Mouse (Mus musculus) liver, embryonic 12.5 days (tissue): ENCODE data around the gene Hjurp. TPM values are rescaled to one million over a fixed set of nuclear protein-coding genes. Genes with fewer than 3 reads are reported as not detected.

Source experiments
- ATAC-seq: fragments of 200-750 bp; cut with Nextera tagmentation; 2 replicates; pipeline ENCODE4 v1.8.0; 2017; ENCODE audit warnings: moderate number of reproducible peaks, mild to moderate bottlenecking, moderate library complexity
- H3K27ac ChIP-seq: fragments of 300-500 bp; sonication (generic); 2 replicates; pipeline ENCODE4 v1.5.1; 2016; ENCODE audit warnings: mild to moderate bottlenecking
- H3K27me3 ChIP-seq: fragments of 300-500 bp; sonication (generic); replicated peaks from 2 replicates; pipeline ENCODE4 v1.6.1; 2016; ENCODE audit warnings: mild to moderate bottlenecking, moderate library complexity
- H3K36me3 ChIP-seq: fragments of 300-500 bp; sonication (generic); 2 replicates; pipeline ENCODE4 v1.6.1; 2016; ENCODE audit warnings: mild to moderate bottlenecking, moderate library complexity
- H3K4me1 ChIP-seq: fragments of 300-500 bp; sonication (generic); 2 replicates; pipeline ENCODE4 v1.6.1; 2016
- H3K4me2 ChIP-seq: fragments of 300-500 bp; sonication (generic); 2 replicates; pipeline ENCODE4 v1.6.1; 2016; ENCODE audit warnings: mild to moderate bottlenecking, moderate library complexity
- H3K4me3 ChIP-seq: fragments of 300-500 bp; sonication (generic); 2 replicates; pipeline ENCODE4 v1.5.1; 2016; ENCODE audit warnings: mild to moderate bottlenecking, moderate library complexity
- H3K9ac ChIP-seq: fragments of 300-500 bp; sonication (generic); 2 replicates; pipeline ENCODE4 v1.6.1; 2016; ENCODE audit warnings: mild to moderate bottlenecking, moderate library complexity
- H3K9me3 ChIP-seq: fragments of 300-500 bp; sonication (generic); replicated peaks from 2 replicates; pipeline ENCODE4 v1.6.1; 2016; ENCODE audit warnings: mild to moderate bottlenecking, moderate library complexity
- WGBS: fragments of 180-500 bp; shearing (Covaris S2); methylation state at CpG from one replicate; pipeline ENCODE4 v1.1.7; 2016; ENCODE audit not compliant: insufficient replicate concordance; 5-methylcytosine and 5-hydroxymethylcytosine counted together
- polyA plus RNA-seq: library from polyadenylated mRNA; unstranded; fragments of >200 nt; fragmentation: Nextera tagmentation; extraction: Ambion mirVana; gene quantifications from 2 replicates; pipeline ENCODE4 v1.2.1, GENCODE M21; 2016

Hjurp gene
- polyA plus RNA-seq, 1 experiment from 2014 or later: 106 TPM

DNA sequence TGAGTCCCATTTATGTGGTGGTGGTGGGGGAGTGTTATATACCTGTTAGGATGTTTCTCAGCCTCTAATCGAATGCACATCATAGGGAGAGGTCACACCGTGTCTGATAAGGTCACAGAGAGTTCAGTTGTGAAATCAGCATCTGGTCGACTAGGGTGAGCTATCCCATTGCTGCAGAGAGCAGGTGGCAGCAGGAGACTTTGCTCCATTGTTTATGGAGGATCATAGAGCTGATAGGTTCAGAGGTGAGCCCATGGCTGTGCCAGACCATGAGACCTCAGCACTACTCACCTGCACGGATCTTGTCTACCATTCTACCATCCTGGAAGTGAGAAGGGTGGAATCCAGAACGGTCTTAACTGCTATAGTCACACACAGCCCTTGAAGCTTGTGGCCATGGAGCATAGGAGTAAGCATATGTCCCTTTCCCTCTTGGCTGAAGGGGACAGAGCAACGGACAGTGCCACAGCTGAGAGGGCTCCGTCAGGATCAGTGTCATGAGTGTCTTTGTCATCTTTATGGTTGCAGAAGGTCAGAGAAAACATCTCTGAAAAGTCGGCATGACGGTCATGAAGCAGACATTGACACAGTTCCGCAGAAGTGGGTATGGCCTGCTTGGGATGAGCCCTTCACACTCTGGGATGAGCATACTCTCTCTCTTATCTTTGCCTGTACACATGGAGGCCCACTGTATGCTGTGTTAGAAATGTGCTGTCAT lies 7.0 kb upstream of the Hjurp start:
- H3K27ac ChIP-seq: no peak overlapping the region
- no peak overlapping the region for H3K4me3 ChIP-seq
- no peaks in the 10 kb centered on the region for H3K36me3 ChIP-seq
- H3K4me1 ChIP-seq: peaks cover 7% of the 10 kb centered on the region; the same call in 1 of the 2 replicates
- WGBS: 47% methylated on average over 10 of the region's 10 CpGs
- no peak overlapping the region for H3K9ac ChIP-seq
- no peak overlapping the region for H3K4me2 ChIP-seq
- H3K27me3 ChIP-seq: no peaks in the 10 kb centered on the region
- peaks cover 17% of the 10 kb centered on the region for H3K9me3 ChIP-seq
- ATAC-seq: peak; percentile 31

DNA sequence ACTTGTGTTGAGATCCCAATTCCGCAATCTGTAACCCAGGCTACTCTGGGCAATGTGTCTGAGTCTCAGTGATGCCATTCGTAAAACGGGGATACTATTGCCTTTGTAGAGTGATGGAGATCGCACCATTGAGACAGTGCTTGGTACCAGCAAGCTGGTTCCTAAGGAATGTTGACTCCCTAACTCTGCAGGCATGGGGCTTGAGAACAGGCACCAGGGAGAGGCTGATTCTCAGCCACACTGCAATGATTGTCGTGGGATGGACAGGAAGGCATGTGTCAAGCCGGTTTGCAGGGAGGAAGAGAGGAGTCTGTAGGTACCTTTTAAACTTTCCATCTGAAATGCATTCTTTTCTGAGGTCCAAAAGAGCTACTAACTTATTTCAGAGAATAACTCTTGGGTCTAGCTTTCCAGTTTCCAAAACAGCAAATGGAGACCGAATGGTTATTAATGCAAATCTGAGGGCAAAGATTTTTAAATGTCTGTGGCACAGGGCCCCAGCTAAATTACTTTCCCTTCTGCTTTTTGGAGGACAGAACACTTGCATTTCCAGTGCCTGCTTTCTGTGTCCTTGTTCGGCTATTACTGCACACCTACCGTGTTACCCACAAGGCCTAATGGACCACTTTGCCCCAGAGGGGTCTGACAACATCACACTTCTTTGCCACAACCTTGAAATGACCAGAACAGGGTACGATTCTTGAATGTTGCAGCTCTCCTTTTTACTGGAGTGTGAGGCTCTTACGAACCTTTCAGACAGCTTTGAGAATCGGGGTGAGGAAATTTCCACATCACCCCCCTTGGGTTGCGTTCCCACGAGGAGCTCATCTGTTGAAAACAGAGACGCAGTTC lies 6.2 kb upstream of the Hjurp start:
- Histone ChIP-seq H3K36me3 (no peaks in the 10 kb centered on the region), H3K4me1 (peaks cover 8% of the 10 kb centered on the region; the same call in 1 of the 2 replicates), H3K27me3 (no peaks in the 10 kb centered on the region), H3K9me3 (peaks cover 17% of the 10 kb centered on the region), H3K4me2 (no peak overlapping the region), H3K9ac (no peak overlapping the region), H3K27ac (no peak overlapping the region), H3K4me3 (no peak overlapping the region)
- WGBS: 62% methylated on average over 15 of the region's 15 CpGs
- no peak for ATAC-seq

DNA sequence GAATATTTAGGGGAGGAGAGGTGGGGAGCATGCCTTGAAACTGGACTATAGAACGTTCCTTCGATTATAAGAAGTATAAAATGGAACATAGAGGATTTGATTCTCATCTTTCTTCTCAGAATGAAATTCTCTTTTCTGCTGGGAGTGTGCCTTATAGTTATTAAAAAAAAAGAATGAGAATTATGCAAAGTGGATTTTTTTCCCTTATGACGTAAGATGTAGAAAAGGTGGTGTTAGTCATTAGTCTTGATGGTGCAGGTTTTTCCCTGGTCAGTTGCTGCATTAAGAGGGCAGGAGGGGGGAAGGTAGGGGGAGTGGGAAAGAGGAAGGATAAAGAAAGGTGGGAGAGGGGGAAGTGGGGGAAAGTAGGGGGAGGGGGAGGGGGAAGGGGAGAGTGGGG lies 4.9 kb upstream of the Hjurp start:
- no peak for ATAC-seq
- Histone ChIP-seq H3K27ac (no peak overlapping the region), H3K4me2 (no peak overlapping the region), H3K9ac (no peak overlapping the region), H3K4me1 (peaks cover 16% of the 10 kb centered on the region), H3K36me3 (no peaks in the 10 kb centered on the region), H3K9me3 (peaks cover 17% of the 10 kb centered on the region), H3K4me3 (no peak overlapping the region), H3K27me3 (no peaks in the 10 kb centered on the region)
- WGBS: 48% methylated on average over 3 of the region's 3 CpGs

DNA sequence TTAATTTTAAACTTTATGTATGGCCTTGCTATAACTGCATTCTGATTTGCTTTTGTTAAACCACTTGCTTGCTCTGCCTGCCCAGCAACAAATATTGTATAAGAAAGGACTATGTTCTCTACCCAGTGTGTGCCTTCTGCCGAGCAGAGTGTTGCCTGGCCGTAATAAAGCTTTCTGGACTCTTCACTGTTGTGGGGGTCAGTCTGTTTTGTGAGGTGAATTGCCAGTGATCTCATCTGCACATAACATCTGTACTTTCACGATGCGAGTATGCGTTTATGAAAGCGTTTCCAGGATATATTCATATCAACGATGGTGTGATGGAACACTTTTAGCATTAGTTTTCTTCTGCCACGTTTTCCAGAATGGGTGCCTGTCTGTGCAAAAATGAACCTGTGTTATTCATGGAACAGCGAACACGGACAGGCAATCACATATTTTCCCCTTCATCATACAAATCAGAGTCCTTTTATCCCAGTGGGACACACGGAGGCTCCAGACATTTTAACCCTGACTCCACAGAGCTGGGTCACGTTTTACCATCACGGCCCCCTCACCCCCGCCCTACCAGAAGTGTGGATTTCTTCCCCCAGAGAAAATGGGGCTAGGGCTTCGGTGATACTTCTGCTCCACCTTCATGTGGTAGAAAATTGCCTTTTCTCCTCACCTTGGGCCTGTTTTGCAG lies 2.7 kb upstream of the Hjurp start:
- H3K9me3 ChIP-seq: peaks cover 7% of the 10 kb centered on the region
- no peak overlapping the region for H3K27ac ChIP-seq
- H3K4me3 ChIP-seq: no peak overlapping the region
- no peak for ATAC-seq
- peaks cover 9% of the 10 kb centered on the region for H3K36me3 ChIP-seq
- 64% methylated on average over 15 of the region's 15 CpGs for WGBS
- no peak overlapping the region for H3K9ac ChIP-seq
- H3K4me2 ChIP-seq: no peak overlapping the region
- H3K27me3 ChIP-seq: no peaks in the 10 kb centered on the region
- peaks cover 34% of the 10 kb centered on the region for H3K4me1 ChIP-seq

DNA sequence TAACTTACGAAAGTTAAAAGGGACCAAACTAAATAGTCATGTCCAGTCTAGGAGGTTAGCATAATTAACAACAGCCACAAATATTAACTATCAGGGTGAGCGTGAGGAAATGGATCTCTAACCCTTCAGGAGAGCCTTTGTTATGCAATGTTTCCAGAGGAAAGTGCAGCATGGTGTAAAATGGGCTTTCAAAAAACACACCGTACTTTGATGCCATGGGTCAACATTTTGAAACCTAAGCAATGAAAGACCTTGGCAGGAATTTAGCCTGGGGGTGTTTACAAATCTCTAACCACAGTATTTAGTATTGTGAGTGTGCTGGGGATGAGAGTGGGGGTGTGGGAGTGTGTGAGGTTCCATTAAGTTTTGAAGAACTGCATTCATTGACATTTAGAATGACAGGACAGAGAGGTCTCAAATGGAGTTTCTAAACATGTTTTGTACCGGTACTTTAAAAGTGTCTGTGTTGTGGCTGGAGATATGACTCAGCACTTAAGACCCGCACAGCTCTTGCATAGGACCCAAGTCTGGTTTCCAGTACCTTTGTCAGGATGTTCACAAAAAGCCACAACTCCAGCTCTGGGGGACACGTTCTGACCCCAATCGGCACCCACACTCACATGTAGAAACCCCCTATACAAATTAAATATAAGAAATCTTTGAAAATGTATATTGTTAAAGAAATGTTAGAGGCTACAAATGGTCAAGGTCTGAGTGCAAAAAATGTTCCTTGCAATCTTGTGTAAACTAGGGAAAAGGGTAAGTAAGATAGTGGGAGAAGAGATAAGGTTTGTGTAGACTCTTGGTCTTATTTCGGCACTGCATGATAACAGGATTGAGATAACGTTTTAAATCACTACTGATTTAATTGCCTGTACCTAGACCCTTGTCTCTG lies 1.9 kb upstream of the Hjurp start:
- no peak overlapping the region for H3K4me3 ChIP-seq
- H3K9ac ChIP-seq: no peak overlapping the region
- H3K9me3 ChIP-seq: no peaks in the 10 kb centered on the region; the same call in 1 of the 2 replicates
- no peaks in the 10 kb centered on the region for H3K27me3 ChIP-seq
- ATAC-seq: no peak
- WGBS: 46% methylated on average over 9 of the region's 9 CpGs
- H3K36me3 ChIP-seq: peaks cover 17% of the 10 kb centered on the region
- peaks cover 40% of the 10 kb centered on the region for H3K4me1 ChIP-seq
- H3K27ac ChIP-seq: no peak overlapping the region
- no peak overlapping the region for H3K4me2 ChIP-seq

DNA sequence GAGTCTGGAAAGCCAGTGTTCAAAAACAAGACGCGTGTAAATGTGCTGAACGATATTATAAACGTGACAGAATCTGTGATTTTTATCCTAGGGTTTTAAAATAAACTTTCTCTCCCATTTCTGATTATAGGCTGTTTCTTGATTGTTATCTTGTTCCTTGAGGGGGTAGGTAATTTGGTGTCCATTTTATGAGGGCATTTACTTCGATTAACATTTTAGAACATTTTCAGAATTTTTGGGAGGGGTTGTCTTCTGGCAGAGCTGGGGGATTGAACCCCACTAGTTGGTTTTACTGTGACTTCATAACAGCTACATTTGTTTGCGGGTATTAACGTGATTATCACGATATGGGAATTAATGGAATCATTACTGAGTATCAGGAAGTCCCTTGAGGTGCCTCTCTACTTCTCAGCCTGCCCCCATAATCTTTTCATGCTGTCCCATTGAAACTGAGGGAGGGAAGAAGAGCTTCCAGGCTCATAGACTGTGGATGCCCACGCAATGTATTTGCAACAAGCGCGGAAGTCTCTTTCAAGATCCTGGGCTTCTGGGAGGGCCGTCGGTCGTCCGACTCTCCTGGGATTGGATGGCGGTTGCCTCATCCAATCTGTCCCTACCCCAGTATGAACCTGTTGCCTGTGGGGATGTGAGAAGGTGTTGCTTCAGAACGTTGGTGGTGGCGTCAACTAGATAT lies 532 bp upstream of the Hjurp start:
- H3K36me3 ChIP-seq: peaks cover 31% of the 10 kb centered on the region
- H3K9ac ChIP-seq: peak overlapping the region; percentile 79
- 60% methylated on average over 18 of the region's 18 CpGs for WGBS
- peak overlapping the region; percentile 85 for H3K27ac ChIP-seq
- H3K4me1 ChIP-seq: peaks cover 40% of the 10 kb centered on the region
- no peak for ATAC-seq
- no peaks in the 10 kb centered on the region for H3K9me3 ChIP-seq
- H3K27me3 ChIP-seq: no peaks in the 10 kb centered on the region
- H3K4me3 ChIP-seq: peak overlapping the region; percentile 64
- peak overlapping the region; percentile 63 for H3K4me2 ChIP-seq

DNA sequence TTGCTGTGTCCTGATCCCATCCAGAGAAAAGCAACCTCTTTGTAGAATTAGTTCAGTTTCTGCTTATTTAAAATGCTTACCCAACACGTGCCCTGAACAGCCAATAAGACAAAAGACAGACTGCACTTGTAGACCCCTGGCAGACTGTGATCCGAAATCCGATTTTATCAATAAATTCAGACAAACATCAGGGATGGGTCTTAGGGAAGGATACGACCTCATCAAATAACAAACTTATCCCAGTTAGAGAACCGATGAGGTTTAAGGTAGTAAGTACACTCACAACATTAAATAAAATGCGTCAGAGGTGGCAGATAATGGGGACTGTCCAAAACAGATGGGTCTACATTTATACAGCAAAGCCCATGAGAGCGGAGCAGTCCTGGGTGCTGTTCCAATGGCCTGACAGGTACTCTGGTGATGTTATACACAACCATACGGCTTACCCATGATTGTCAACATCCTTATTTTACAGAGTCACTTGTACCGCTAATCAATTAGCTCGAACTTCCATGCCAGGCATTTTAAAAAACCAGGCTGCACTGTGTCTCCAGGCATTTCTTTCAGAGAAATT lies 822 bp downstream of the Hjurp start:
- peak overlapping the region; percentile 85 for H3K27ac ChIP-seq
- peak overlapping the region; percentile 79 for H3K9ac ChIP-seq
- peak overlapping the region; percentile 64 for H3K4me3 ChIP-seq
- no peaks in the 10 kb centered on the region for H3K27me3 ChIP-seq
- peak; percentile 59 for ATAC-seq
- H3K4me2 ChIP-seq: peak overlapping the region; percentile 63
- peaks cover 40% of the 10 kb centered on the region for H3K4me1 ChIP-seq
- no peaks in the 10 kb centered on the region for H3K9me3 ChIP-seq
- H3K36me3 ChIP-seq: peaks cover 45% of the 10 kb centered on the region
- 17% methylated on average over 10 of the region's 10 CpGs for WGBS

DNA sequence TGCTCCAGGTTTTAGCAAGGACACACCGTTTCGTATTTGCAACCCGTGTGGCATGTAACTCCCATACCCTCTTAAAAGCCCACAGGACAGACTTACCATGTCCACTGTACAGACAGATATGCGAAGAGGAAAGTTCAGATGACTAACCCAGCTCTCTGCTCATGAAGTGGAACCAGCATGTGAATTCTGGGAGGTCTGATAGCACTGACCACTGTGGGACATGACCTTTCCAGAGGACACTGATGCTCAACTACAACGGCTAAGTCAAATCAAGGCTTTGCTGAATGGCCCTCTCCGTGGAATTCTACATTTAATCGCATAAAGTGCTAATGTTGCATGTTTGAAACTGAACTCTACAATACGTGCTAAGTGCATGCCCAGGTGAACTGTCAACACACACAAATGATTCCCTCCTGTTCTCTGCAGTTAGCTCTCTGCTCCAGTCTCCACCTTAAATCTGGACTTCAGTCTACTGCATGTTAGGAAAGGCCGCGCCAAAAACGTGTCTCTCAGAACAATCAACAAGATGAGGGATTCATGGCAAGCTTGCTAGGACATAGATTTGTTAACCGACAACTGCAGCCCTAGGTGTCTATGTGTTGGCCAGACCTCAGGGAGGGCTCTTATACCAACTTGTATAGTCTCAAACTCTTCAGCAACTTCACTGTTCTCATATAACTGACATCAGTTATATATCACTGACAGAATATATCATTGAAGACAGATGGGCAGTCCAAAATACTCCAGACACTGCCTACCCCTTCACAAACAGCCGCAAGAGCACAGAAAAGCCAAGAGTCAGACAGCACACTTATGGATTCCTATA lies 1.5 kb downstream of the Hjurp start:
- peak overlapping the region; percentile 85 for H3K27ac ChIP-seq
- ATAC-seq: no peak
- H3K4me2 ChIP-seq: peak overlapping the region; percentile 63
- peak overlapping the region; percentile 64 for H3K4me3 ChIP-seq
- H3K27me3 ChIP-seq: no peaks in the 10 kb centered on the region
- H3K9me3 ChIP-seq: no peaks in the 10 kb centered on the region
- H3K4me1 ChIP-seq: peaks cover 40% of the 10 kb centered on the region
- peak overlapping the region; percentile 79 for H3K9ac ChIP-seq
- peaks cover 51% of the 10 kb centered on the region for H3K36me3 ChIP-seq
- 61% methylated on average over 13 of the region's 13 CpGs for WGBS

DNA sequence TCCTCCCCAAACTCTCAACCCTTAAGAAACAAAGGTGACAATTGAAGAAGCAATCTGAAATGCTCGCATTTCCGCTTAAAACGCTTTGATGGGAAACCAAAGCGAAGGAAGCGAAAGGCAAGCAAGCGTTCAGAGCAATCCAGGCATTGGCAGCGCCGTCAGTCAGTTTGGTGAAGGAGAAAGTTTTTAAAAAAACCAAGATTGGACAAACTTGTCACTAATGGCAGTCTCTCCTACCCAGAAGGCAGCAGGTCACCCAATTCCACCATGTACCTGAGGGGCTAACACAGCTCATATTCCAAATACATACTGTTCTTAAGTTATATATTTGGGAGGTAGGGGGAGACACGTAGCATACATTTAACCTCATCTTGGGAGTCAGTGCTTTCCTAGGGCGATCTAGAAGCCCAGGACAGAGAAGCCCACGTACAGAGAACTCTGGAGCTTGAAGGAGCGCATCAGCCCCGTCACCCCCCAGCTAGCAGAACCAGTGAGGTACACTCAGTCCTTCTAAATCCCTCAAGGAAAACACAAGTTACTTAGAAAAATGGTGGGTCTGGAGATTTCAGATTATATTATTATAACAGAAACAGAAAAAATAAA lies 2.3 kb downstream of the Hjurp start:
- H3K4me2 ChIP-seq: peak overlapping the region; percentile 63
- H3K36me3 ChIP-seq: peaks cover 55% of the 10 kb centered on the region
- peak overlapping the region; percentile 64; the same call in 1 of the 2 replicates for H3K4me3 ChIP-seq
- no peaks in the 10 kb centered on the region for H3K9me3 ChIP-seq
- WGBS: 64% methylated on average over 13 of the region's 13 CpGs
- no peaks in the 10 kb centered on the region for H3K27me3 ChIP-seq
- ATAC-seq: no peak
- no peak overlapping the region for H3K27ac ChIP-seq
- peak overlapping the region; percentile 79 for H3K9ac ChIP-seq
- H3K4me1 ChIP-seq: peaks cover 40% of the 10 kb centered on the region
